Mouse (Mus musculus): ENCODE results near the gene Ikbke. TPM values are rescaled to one million over a fixed set of nuclear protein-coding genes. Genes with fewer than 3 reads are reported as not detected.

Gene Ikbke
- total and polyA plus RNA-seq, 2 experiments from 2014 or later: 0.65 to 1.9 TPM

- no peak for TF ChIP-seq CTCF (IDR thresholded peaks at IDR 0.05; ENCODE audit: low read depth)
- Histone ChIP-seq H3K4me2 (ENCODE audit: low read depth) (no peak overlapping the region), H3K36me3 (ENCODE audit: insufficient read depth) (peaks cover 16% of the 10 kb centered on the region), H3K9me3 (ENCODE audit: low read length) (no peaks in the 10 kb centered on the region), H3K4me1 (ENCODE audit: insufficient read depth) (no peaks in the 10 kb centered on the region), H3K4me3 (ENCODE audit: low read depth, low read length) (no peak overlapping the region), H3K27ac (ENCODE audit: low read depth, low read length) (no peak overlapping the region), H3K27me3 (ENCODE audit: insufficient read depth, low read length) (no peaks in the 10 kb centered on the region), H3K9ac (no peak overlapping the region)
- ATAC-seq (no peak), DNase-seq (no peak)
- WGBS: 89% methylated on average over 4 of the region's 4 CpGs
Observed at GRCm38 (mm10) chr1:131284616-131285015, 5.2 kb upstream of the Ikbke start.

DNA sequence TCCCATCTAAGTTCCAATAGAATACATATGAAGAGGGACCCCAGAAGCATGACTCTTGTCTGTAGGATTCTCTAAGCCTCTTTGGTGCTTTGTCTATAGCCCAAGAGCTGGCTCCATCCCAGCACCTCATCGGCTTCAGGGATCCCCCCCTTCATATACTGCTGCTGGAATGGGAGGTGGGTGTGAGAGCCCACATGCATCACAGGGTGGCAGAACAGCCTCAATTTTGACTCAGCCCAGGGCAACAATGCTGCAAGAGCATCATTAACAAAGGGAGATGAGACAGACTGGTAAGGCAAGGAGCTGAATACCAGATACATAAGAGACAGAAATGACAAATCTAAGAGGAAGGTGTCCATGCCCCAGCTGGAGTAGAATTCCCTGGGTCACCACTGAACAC is 4.8 kb upstream of the Ikbke start:
- Histone ChIP-seq H3K36me3 (ENCODE audit: insufficient read depth) (peaks cover 13% of the 10 kb centered on the region), H3K9me3 (ENCODE audit: low read length) (no peaks in the 10 kb centered on the region), H3K27me3 (ENCODE audit: insufficient read depth, low read length) (no peaks in the 10 kb centered on the region), H3K4me2 (ENCODE audit: low read depth) (no peak overlapping the region), H3K4me3 (ENCODE audit: low read depth, low read length) (no peak overlapping the region), H3K9ac (no peak overlapping the region), H3K4me1 (ENCODE audit: insufficient read depth) (no peaks in the 10 kb centered on the region), H3K27ac (ENCODE audit: low read depth, low read length) (no peak overlapping the region)
- ATAC-seq: peak; percentile 72
- DNase-seq: no peak
- WGBS: 53% methylated on average over 1 of the region's 1 CpGs
- TF ChIP-seq CTCF (IDR thresholded peaks at IDR 0.05; ENCODE audit: low read depth): peak; percentile 37

GRCm38 (mm10) chr1:131281731-131282130 is 2.3 kb upstream of the Ikbke start:
- Histone ChIP-seq H3K9ac (no peak overlapping the region), H3K4me1 (ENCODE audit: insufficient read depth) (no peaks in the 10 kb centered on the region), H3K9me3 (ENCODE audit: low read length) (no peaks in the 10 kb centered on the region), H3K4me3 (ENCODE audit: low read depth, low read length) (no peak overlapping the region), H3K36me3 (ENCODE audit: insufficient read depth) (peaks cover 3% of the 10 kb centered on the region), H3K27me3 (ENCODE audit: insufficient read depth, low read length) (no peaks in the 10 kb centered on the region), H3K27ac (ENCODE audit: low read depth, low read length) (no peak overlapping the region), H3K4me2 (ENCODE audit: low read depth) (no peak overlapping the region)
- WGBS: 45% methylated on average over 4 of the region's 4 CpGs
- ATAC-seq: no peak
- DNase-seq: no peak
- no peak for TF ChIP-seq CTCF (IDR thresholded peaks at IDR 0.05; ENCODE audit: low read depth)

DNA sequence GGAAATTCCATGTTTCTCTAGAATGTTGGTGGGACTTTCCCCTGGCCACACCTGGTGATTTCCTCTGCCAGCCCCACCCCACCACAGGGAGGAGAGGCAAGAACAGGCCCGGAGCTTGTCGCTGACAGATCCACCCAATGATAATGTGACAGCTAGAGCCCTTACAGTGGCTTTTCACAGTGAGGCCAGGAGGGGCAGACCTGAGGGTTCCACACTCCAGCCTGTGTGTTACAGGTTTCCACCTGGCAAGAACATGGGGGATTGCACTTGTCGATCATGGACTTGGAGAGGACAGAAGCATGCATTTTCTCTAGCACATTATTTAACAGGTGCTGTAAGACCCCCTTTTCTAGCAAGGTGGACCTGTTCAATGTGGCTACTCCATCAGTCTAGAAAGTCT is 874 bp upstream of the Ikbke start:
- H3K27me3 ChIP-seq (ENCODE audit: insufficient read depth, low read length): no peaks in the 10 kb centered on the region
- 69% methylated on average over 3 of the region's 3 CpGs for WGBS
- DNase-seq (no peak), ATAC-seq (no peak)
- H3K36me3 ChIP-seq (ENCODE audit: insufficient read depth): no peaks in the 10 kb centered on the region
- H3K4me3 ChIP-seq (ENCODE audit: low read depth, low read length): no peak overlapping the region
- no peak overlapping the region for H3K27ac ChIP-seq (ENCODE audit: low read depth, low read length)
- TF ChIP-seq CTCF (IDR thresholded peaks at IDR 0.05; ENCODE audit: low read depth): no peak
- no peaks in the 10 kb centered on the region for H3K4me1 ChIP-seq (ENCODE audit: insufficient read depth)
- H3K9ac ChIP-seq: no peak overlapping the region
- no peaks in the 10 kb centered on the region for H3K9me3 ChIP-seq (ENCODE audit: low read length)
- H3K4me2 ChIP-seq (ENCODE audit: low read depth): no peak overlapping the region

DNA sequence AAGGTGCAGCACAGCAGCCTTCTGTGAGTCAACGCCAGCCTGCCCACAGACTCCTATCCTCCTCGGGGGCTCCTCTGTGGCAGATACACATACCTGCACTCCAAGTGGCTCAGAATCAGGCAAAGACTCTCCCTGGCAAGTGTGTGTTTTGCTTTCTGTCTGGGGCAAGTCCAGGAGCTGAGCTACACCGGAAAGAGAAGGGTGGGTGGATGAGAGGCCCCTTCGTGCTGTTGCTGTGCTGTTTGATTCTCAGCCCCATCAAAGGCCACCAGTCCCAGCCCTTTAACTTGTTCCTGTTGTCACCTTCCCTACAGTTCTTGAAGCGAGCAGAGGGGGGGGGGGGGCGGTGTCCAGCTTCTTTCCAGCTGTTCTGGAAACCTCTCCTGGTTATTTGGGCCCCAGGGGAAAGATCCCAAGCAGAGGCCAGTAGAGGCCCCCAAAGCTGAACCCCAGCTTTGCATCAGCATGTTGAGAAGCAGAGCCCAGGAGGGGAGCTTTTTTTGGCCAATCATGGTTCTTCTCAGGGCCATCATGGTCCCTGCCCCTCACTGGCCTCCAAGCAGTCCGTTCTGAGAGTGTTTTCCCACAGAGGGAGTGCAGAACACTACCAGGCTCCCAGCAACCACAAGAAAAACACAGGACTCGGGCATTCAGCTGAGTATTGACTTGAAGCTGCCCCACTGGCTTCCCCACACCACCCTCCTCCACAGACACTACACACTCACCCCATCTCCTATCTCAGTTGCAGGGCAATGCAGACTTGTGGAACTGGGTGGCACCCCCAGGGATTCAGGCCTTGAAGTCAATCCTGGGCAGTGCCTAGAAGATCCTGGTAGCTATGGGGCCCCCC is 575 bp downstream of the Ikbke start:
- H3K4me2 ChIP-seq (ENCODE audit: low read depth): no peak overlapping the region
- H3K9me3 ChIP-seq (ENCODE audit: low read length): no peaks in the 10 kb centered on the region
- TF ChIP-seq CTCF (IDR thresholded peaks at IDR 0.05; ENCODE audit: low read depth): no peak
- H3K36me3 ChIP-seq (ENCODE audit: insufficient read depth): no peaks in the 10 kb centered on the region
- ATAC-seq (no peak), DNase-seq (no peak)
- no peaks in the 10 kb centered on the region for H3K27me3 ChIP-seq (ENCODE audit: insufficient read depth, low read length)
- H3K4me1 ChIP-seq (ENCODE audit: insufficient read depth): no peaks in the 10 kb centered on the region
- H3K9ac ChIP-seq: no peak overlapping the region
- H3K27ac ChIP-seq (ENCODE audit: low read depth, low read length): no peak overlapping the region
- 58% methylated on average over 7 of the region's 8 CpGs for WGBS
- no peak overlapping the region for H3K4me3 ChIP-seq (ENCODE audit: low read depth, low read length)

- Histone ChIP-seq H3K36me3 (ENCODE audit: insufficient read depth) (no peaks in the 10 kb centered on the region), H3K4me2 (ENCODE audit: low read depth) (no peak overlapping the region), H3K27ac (ENCODE audit: low read depth, low read length) (no peak overlapping the region), H3K4me3 (ENCODE audit: low read depth, low read length) (no peak overlapping the region), H3K9ac (no peak overlapping the region), H3K27me3 (ENCODE audit: insufficient read depth, low read length) (no peaks in the 10 kb centered on the region), H3K9me3 (ENCODE audit: low read length) (no peaks in the 10 kb centered on the region), H3K4me1 (ENCODE audit: insufficient read depth) (no peaks in the 10 kb centered on the region)
- no peak for ATAC-seq
- TF ChIP-seq CTCF (IDR thresholded peaks at IDR 0.05; ENCODE audit: low read depth): no peak
- DNase-seq: no peak
Observed at GRCm38 (mm10) chr1:131276831-131277230, 2.6 kb downstream of the Ikbke start.

GRCm38 (mm10) chr1:131275577-131275976 is 3.8 kb downstream of the Ikbke start:
- H3K4me1 ChIP-seq (ENCODE audit: insufficient read depth): no peaks in the 10 kb centered on the region
- H3K27me3 ChIP-seq (ENCODE audit: insufficient read depth, low read length): no peaks in the 10 kb centered on the region
- no peak for DNase-seq
- no peaks in the 10 kb centered on the region for H3K9me3 ChIP-seq (ENCODE audit: low read length)
- no peak overlapping the region for H3K4me3 ChIP-seq (ENCODE audit: low read depth, low read length)
- no peak overlapping the region for H3K9ac ChIP-seq
- no peaks in the 10 kb centered on the region for H3K36me3 ChIP-seq (ENCODE audit: insufficient read depth)
- no peak for TF ChIP-seq CTCF (IDR thresholded peaks at IDR 0.05; ENCODE audit: low read depth)
- ATAC-seq: no peak
- 84% methylated on average over 14 of the region's 14 CpGs for WGBS
- no peak overlapping the region for H3K27ac ChIP-seq (ENCODE audit: low read depth, low read length)
- H3K4me2 ChIP-seq (ENCODE audit: low read depth): no peak overlapping the region

All from forebrain, postnatal 0 days (tissue).